Mouse (Mus musculus): ENCODE results near the gene Spint2. TPM values are rescaled to one million over a fixed set of nuclear protein-coding genes. Genes with fewer than 3 reads are reported as not detected.

The Spint2 gene
- polyA plus RNA-seq, 1 experiment from 2014 or later, result 399 TPM

DNA sequence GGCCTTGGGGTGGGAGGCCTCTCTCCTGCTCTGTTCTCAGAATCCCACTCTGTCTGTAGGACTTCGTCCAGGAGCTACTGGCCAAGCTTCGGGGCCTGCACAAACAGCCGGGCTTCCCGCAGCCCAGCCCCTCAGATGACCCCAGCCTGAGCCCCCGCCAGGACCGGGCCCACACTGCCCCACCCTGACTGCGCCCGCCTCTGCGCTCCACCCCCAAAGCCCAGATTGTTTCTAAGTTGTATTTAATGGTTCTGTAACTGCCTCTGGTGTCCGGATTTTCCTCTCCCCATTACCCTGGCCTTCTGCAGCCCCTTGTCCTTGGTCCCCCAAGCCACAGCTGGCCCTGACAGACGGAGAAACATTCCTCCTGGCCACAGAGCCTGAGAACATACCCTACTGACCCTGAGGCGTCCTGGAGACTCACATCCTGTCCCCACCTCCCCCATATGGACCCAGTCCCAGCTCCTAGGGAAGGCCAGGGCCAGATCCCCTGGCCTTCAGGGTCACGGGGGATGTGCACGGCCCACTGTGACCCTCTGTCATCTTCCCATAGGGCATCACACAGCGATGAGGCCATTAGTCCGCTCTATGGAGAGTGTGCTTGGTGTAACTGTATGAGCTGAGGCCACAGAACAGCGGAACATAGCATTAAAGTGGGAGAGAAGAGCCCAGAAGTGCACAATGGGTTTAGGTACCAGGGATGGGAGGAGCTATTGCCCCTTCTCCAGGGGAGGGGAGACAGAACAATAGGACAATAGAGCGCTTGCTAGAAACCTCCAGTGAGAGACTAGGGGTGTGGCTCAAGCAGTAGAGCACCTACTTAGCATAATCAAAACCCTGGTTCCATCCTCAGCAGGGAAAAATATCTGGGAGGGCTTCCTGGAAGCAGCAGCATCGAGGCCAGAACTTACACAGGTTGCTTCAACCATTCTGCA lies 11.7 kb upstream of the Spint2 start:
- ATAC-seq (ENCODE audit: insufficient read depth, low FRiP score), result peak; percentile 12; the same call in 1 of the 2 replicates
- H3K9ac ChIP-seq (ENCODE audit: low read length), result peak overlapping the region; percentile 56; the same call in 1 of the 2 replicates
- no peaks in the 10 kb centered on the region for H3K27me3 ChIP-seq (ENCODE audit: control insufficient read depth, insufficient read depth, low read length)
- H3K36me3 ChIP-seq (ENCODE audit: control insufficient read depth, insufficient read depth, low read length), result no peaks in the 10 kb centered on the region
- peak overlapping the region; percentile 84 for H3K27ac ChIP-seq (ENCODE audit: low read length)
- H3K4me2 ChIP-seq (ENCODE audit: low read depth, low read length), result peak overlapping the region; percentile 86; the same call in 1 of the 2 replicates
- 37% methylated on average over 19 of the region's 19 CpGs for WGBS
- no peaks in the 10 kb centered on the region for H3K9me3 ChIP-seq (replicated peaks; ENCODE audit: control insufficient read depth, low read length)
- no peak overlapping the region for H3K4me3 ChIP-seq (replicated peaks; ENCODE audit: low read length)
- peaks cover 38% of the 10 kb centered on the region for H3K4me1 ChIP-seq (ENCODE audit: control insufficient read depth, insufficient read depth, low read length)

DNA sequence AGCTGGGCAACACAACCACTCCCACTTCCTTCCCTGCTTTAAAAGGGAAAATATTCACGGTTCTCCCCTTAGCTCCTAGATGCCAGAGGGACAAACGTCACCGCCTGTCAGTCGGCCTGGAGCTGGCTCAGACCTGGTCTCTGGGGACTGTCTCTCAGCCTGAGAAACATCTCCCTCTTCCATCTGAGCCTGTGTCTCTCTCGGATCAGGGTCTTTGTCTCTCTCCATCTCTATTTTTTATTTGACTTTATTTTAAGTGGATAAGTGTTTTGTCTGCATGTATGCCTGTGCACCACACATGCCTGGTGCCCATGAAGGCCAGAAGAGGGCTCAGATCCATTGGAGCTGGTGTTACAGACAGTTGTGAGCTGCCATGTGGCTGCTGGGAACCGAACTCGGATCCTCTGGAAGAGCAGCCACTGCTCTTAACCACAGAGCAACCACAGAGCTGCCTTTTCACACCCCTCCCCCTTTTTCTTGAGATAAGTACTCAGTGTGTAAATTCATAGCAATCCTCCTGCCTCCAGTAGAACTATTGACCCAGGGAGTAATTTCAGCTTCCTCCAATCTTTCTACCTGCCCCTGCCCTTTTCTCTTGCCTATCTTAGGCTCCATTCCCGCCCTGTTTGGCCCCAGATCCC lies 10.9 kb upstream of the Spint2 start:
- ATAC-seq (ENCODE audit: insufficient read depth, low FRiP score), result no peak
- Histone ChIP-seq H3K27me3 (ENCODE audit: control insufficient read depth, insufficient read depth, low read length) (no peaks in the 10 kb centered on the region), H3K4me3 (replicated peaks; ENCODE audit: low read length) (no peak overlapping the region), H3K4me2 (ENCODE audit: low read depth, low read length) (peak overlapping the region; percentile 86), H3K36me3 (ENCODE audit: control insufficient read depth, insufficient read depth, low read length) (no peaks in the 10 kb centered on the region), H3K9me3 (replicated peaks; ENCODE audit: control insufficient read depth, low read length) (no peaks in the 10 kb centered on the region), H3K9ac (ENCODE audit: low read length) (peak overlapping the region; percentile 56; the same call in 1 of the 2 replicates), H3K27ac (ENCODE audit: low read length) (peak overlapping the region; percentile 84), H3K4me1 (ENCODE audit: control insufficient read depth, insufficient read depth, low read length) (peaks cover 38% of the 10 kb centered on the region)
- 23% methylated on average over 8 of the region's 8 CpGs for WGBS

GRCm38 (mm10) chr7:29291616-29292457 lies 10.1 kb upstream of the Spint2 start:
- H3K27ac ChIP-seq (ENCODE audit: low read length), result peak overlapping the region; percentile 95
- H3K36me3 ChIP-seq (ENCODE audit: control insufficient read depth, insufficient read depth, low read length), result no peaks in the 10 kb centered on the region
- no peaks in the 10 kb centered on the region for H3K27me3 ChIP-seq (ENCODE audit: control insufficient read depth, insufficient read depth, low read length)
- 19% methylated on average over 7 of the region's 7 CpGs for WGBS
- H3K9ac ChIP-seq (ENCODE audit: low read length), result peak overlapping the region; percentile 48; the same call in 1 of the 2 replicates
- H3K4me3 ChIP-seq (replicated peaks; ENCODE audit: low read length), result peak overlapping the region; percentile 63
- H3K4me2 ChIP-seq (ENCODE audit: low read depth, low read length), result peak overlapping the region; percentile 86
- no peaks in the 10 kb centered on the region for H3K9me3 ChIP-seq (replicated peaks; ENCODE audit: control insufficient read depth, low read length)
- 0 out of 2 replicates have a peak, but pooled peaks have one; percentile 9 for ATAC-seq (ENCODE audit: insufficient read depth, low FRiP score)
- peaks cover 38% of the 10 kb centered on the region for H3K4me1 ChIP-seq (ENCODE audit: control insufficient read depth, insufficient read depth, low read length)

- Histone ChIP-seq H3K9ac (ENCODE audit: low read length) (peak overlapping the region; percentile 66), H3K4me1 (ENCODE audit: control insufficient read depth, insufficient read depth, low read length) (peaks cover 38% of the 10 kb centered on the region), H3K4me2 (ENCODE audit: low read depth, low read length) (peak overlapping the region; percentile 86), H3K36me3 (ENCODE audit: control insufficient read depth, insufficient read depth, low read length) (no peaks in the 10 kb centered on the region), H3K27me3 (ENCODE audit: control insufficient read depth, insufficient read depth, low read length) (no peaks in the 10 kb centered on the region), H3K4me3 (replicated peaks; ENCODE audit: low read length) (peak overlapping the region; percentile 63), H3K9me3 (replicated peaks; ENCODE audit: control insufficient read depth, low read length) (no peaks in the 10 kb centered on the region), H3K27ac (ENCODE audit: low read length) (peak overlapping the region; percentile 95)
- 31% methylated on average over 11 of the region's 11 CpGs for WGBS
- no peak for ATAC-seq (ENCODE audit: insufficient read depth, low FRiP score)
Observed at GRCm38 (mm10) chr7:29290691-29291485, 9.2 kb upstream of the Spint2 start.

DNA sequence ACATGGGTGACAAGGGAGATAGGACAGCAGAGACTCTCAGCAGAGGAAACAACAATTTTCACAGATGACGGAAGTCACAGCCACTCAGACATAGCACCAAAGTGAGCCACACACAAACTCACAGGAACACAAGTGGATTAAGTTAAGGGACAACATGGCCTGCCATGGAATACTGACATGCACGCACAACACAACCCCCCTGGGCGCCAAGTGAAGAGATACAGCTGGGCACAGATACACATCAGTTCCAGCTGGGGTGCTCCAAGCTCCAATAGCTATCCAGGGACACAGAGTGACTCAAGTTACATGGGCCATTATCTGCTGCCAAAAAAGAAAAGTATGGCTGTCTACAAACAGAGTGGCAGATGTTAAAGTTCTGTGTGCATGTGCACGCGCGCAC lies 8.1 kb upstream of the Spint2 start:
- Histone ChIP-seq H3K27me3 (ENCODE audit: control insufficient read depth, insufficient read depth, low read length) (no peaks in the 10 kb centered on the region), H3K9ac (ENCODE audit: low read length) (peak overlapping the region; percentile 79), H3K4me1 (ENCODE audit: control insufficient read depth, insufficient read depth, low read length) (peaks cover 38% of the 10 kb centered on the region), H3K9me3 (replicated peaks; ENCODE audit: control insufficient read depth, low read length) (no peaks in the 10 kb centered on the region), H3K27ac (ENCODE audit: low read length) (peak overlapping the region; percentile 95), H3K36me3 (ENCODE audit: control insufficient read depth, insufficient read depth, low read length) (no peaks in the 10 kb centered on the region), H3K4me3 (replicated peaks; ENCODE audit: low read length) (peak overlapping the region; percentile 63), H3K4me2 (ENCODE audit: low read depth, low read length) (peak overlapping the region; percentile 86)
- 67% methylated on average over 6 of the region's 6 CpGs for WGBS
- no peak for ATAC-seq (ENCODE audit: insufficient read depth, low FRiP score)

DNA sequence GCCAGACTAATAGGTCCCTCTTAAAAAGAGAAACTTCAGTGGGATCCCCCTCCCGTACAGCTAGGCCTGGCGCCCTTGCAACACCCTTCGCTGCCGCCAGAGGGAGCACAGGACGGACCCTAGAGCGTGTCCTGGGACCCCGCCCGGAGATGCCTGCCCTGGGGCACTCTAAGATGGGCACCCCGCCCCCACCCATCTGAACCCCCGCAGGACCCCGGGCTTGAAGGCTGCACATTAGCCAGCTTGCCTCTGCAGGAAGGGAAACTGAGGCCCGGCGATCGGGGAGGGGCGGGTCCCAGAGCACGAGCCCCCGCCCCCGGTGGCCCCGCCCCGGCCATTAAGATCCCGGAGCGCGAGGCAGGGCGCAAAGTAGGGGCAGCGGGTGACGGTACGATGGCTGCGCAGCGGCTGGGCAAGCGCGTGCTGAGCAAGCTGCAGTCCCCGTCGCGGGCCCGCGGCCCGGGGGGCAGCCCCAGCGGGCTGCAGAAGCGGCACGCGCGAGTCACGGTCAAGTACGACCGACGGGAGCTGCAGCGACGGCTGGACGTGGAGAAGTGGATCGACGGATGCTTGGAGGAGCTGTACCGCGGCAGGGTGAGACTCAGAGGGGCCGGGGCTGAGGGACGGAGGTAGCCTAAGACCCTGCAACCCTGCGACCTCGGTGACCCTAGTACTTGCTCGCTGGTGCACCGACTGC lies 7.4 kb upstream of the Spint2 start, which contains the start of gene Ppp1r14a:
Ppp1r14a (plus strand) TSS at position 367 of the 697 bp plus-strand sequence.
- peak within 1 kb of the TSS; percentile 95 for H3K27ac ChIP-seq (ENCODE audit: low read length)
- H3K4me2 ChIP-seq (ENCODE audit: low read depth, low read length), result peak within 1 kb of the TSS; percentile 86
- H3K36me3 ChIP-seq (ENCODE audit: control insufficient read depth, insufficient read depth, low read length), result no peaks in the 10 kb centered on the region
- peak within 1 kb of the TSS; percentile 79 for H3K9ac ChIP-seq (ENCODE audit: low read length)
- H3K4me1 ChIP-seq (ENCODE audit: control insufficient read depth, insufficient read depth, low read length), result peaks cover 38% of the 10 kb centered on the region
- H3K9me3 ChIP-seq (replicated peaks; ENCODE audit: control insufficient read depth, low read length), result no peaks in the 10 kb centered on the region
- no peaks in the 10 kb centered on the region for H3K27me3 ChIP-seq (ENCODE audit: control insufficient read depth, insufficient read depth, low read length)
- 1% methylated on average over 59 of the region's 59 CpGs for WGBS
- peak; percentile 30; the same call in 1 of the 2 replicates for ATAC-seq (ENCODE audit: insufficient read depth, low FRiP score)
- peak within 1 kb of the TSS; percentile 63 for H3K4me3 ChIP-seq (replicated peaks; ENCODE audit: low read length)

DNA sequence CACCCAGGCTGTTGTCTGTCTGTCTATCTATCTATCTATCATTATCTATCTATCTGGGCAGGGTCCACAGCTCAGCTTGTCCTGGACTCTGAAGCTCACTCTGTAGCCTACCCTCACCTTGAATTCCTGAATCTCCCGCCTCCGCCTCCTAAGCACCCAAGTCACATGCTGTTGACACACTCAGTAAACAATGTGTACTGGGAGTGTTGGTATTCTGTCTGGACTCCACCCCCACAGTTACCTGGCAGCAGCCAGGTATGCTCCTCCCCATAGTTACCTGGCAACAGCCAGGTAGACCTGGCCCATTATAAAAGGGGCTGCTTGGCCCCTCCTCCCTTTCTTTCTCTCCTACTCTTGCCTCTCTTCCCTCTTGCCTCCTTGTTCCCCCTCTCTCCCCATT lies 6.4 kb upstream of the Spint2 start:
- Histone ChIP-seq H3K27me3 (ENCODE audit: control insufficient read depth, insufficient read depth, low read length) (no peaks in the 10 kb centered on the region), H3K36me3 (ENCODE audit: control insufficient read depth, insufficient read depth, low read length) (no peaks in the 10 kb centered on the region), H3K4me2 (ENCODE audit: low read depth, low read length) (no peak overlapping the region), H3K27ac (ENCODE audit: low read length) (peak overlapping the region; percentile 27; the same call in 1 of the 2 replicates), H3K4me3 (replicated peaks; ENCODE audit: low read length) (no peak overlapping the region), H3K4me1 (ENCODE audit: control insufficient read depth, insufficient read depth, low read length) (peaks cover 30% of the 10 kb centered on the region), H3K9me3 (replicated peaks; ENCODE audit: control insufficient read depth, low read length) (no peaks in the 10 kb centered on the region), H3K9ac (ENCODE audit: low read length) (no peak overlapping the region)
- peak; percentile 27; the same call in 1 of the 2 replicates for ATAC-seq (ENCODE audit: insufficient read depth, low FRiP score)
- WGBS, result 69% methylated on average over 2 of the region's 2 CpGs

Data from stomach, embryonic 16.5 days (tissue).